Mouse (Mus musculus) stomach, postnatal 0 days (tissue): ENCODE results near the gene Lrch1.

Experiments used
- CTCF ChIP-seq: IDR thresholded peaks from 2 replicates; pipeline ENCODE4 v1.5.1; 2016; ENCODE audit warnings: antibody characterized with exemption, low read depth, mild to moderate bottlenecking, moderate library complexity
- EP300 ChIP-seq: optimal IDR thresholded peaks from 2 replicates; pipeline ENCODE3; 2016; ENCODE audit warnings: antibody characterized with exemption

DNA sequence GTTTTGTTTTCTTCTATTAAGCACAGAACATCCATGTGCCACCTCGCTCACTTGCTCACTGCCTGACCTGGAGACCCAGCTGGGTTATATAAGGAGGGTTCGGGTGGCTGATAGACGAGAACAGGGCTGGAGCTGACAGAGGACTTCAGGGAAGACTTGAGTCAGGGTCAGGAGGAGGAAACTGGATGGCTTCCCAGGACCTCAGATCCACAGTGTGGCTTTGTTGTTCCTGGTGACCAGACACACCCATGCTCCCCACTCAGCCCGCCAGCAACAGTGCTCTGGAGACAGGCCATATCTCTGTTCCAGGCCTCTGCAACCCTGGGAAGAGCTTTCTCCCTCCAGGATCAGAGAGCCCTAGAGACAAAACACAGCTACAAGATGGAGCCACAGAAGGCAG, 44.6 kb downstream of the Lrch1 start:
- TF ChIP-seq CTCF (no peak), EP300 (no peak)
